Mouse (Mus musculus) cerebellum, adult 9-10 months (tissue): Measurements from ENCODE around the gene Unc45b.
"Not testable (repeated sequence)": the region's sequence is repeated elsewhere in the genome, so short reads cannot be mapped to it uniquely, and the experiment has no call there.

Source experiments
- DNase-seq: peaks from one replicate; pipeline ENCODE4 v3.0.0; 2022

Gene Unc45b

DNA sequence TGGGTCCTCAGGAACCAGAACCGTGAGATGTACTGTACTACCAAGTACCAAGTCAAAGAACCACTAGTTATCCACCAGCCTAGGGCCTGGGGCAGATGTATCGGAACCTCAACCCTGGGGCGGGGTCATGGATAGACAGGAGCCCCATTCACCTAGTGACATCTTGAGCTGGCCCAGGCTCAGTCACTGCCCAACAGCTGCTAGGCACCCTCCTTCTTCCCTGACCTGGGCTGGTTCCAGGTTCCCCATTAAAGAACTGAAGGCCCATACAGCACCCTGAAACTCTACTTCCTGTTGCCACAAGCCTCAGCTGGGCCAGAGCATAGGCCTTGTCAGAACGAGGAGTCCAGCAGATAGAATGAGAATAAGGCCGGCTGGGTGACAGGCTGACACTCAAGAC lies 10.6 kb upstream of the Unc45b start:
- no peak for DNase-seq

DNA sequence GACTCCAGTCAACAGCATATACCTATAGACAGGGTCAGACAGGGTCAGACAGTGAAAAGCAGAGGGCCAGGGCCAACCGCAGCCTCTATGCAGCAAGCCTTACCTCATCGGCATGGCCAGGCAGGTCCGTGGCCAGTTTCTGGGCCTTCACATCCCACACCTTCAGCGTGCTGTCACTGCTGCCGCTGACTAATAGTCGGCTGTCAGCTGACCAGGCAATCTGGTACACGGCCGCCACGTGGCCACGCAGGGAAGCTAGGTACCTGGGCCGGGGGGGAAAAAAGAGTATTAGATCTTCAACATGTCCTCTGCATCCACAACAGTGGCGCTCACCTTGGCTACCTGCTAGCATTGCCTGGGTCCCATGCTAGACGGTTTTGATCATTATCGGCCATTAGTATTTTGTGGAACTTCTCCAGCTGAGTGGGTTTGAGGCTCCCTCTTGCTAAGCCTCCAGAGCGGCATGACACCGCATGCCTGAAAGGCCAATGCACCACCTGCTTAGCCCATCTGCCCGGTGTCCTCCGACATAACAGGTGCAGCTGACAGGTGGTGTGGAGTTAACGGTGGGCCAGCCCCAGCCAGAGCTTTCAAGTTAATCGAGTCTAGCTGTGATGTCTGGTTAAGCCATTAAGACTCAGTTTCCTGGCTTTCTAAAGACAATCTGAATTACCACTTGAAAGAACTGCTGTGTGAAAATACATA lies 8.6 kb upstream of the Unc45b start:
- peak; percentile 74 for DNase-seq

DNA sequence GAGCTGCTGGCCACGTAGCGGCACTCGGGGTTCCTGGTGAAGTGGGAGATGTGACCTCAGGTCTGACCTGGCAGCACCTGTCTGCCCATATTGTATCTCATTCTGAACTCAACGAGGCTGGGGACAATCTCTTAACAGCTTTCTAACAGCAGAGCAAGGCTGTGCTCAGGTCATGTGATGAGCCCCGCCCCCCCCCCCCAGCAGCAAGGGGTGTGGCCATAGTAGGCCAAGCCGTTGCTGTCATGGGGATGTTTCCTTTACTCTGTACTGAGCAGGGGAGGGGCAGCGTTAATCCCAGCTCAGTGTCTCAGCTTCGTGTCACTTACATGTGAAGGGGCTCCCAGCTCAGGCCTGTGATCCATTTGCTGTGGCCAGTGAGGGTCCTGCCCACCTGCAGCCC lies 5.4 kb upstream of the Unc45b start:
- DNase-seq: no peak

DNA sequence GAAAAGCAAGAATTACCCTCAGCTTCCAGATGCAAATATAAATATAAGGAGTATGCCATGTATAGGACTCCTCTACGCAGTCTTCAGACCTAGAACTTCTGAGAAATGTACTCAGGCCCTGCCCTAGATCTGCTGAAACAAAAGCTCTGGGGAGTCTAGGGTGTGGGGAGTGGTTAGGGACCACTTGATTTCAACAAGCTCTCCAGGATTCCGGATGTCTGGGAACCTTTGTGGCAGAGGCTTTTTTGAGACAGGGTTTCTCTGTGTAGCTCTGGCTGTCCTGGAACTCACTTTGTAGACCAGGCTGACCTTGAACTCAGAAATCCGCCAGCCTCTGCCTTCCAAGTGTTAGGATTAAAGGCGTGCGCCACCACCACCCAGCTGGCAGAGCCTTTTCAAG lies 4.5 kb upstream of the Unc45b start:
- no peak for DNase-seq

DNA sequence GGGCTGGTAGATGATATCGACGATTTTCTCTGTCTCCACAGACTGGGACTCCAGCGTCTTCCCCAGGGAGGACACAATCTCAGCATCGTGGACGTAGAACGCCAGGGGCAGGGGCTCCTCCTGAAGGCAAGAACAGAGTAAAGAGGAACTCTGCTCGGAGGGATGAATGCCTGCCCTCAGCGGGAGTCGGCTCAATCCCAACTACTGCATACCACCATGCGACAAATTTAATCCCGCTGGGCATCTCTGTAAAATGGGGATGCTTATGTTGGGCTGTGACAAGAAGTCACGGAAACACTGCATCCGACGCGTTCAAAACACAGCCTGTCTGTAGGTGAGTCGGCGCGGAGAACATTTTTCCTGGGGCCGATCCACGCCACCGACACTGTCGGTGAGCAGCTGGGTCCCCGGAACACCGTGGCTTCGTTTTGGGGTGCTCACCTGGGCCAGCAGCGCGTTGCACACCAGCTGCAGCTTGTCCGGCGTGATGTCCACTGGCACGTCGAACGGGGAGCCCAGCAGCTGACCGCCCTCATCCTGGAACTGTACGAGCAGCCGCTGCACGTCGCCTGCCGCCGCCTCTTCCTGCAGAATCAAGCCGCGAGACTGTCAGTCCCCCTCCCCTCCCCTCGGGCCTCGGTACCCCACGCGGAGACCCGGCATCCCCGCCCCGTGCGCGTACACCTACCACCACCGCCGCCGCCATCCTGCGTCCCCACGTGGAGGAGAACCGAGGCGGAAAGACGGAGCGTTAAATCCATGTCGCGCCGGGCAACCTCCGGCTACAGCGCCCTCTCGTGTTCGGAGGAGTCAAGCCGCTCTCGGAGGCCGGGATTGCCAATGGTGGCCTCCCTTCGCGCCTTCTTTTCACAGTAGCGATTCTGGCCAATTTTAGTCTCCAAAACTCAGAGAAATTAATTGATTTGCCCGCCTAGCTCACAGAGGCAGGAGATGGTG lies 2.4 kb upstream of the Unc45b start, which contains the start of gene Nle1:
Gene Nle1 (minus strand): TSS at position 761 of the 957 bp plus-strand sequence.
- peak; percentile 91 for DNase-seq

DNA sequence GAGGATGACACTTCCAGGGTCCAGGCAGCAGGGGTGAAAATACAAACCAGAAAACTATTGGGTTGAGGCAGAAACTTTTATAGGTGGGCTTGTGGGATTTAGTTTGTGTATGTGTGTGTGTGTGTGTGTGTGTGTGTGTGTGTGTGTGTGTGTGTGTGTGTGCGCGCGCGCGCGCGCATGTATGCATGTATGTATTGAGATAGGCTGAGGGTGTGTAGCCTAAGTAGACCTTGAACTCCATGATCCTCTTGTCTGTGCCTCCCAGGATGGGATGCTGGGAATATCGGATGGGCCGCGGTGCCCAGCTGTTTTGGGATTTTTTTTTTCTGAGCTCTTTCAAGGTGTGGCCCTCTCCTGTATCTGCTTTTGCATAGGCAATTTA lies 1.8 kb upstream of the Unc45b start:
- DNase-seq: no peak

DNA sequence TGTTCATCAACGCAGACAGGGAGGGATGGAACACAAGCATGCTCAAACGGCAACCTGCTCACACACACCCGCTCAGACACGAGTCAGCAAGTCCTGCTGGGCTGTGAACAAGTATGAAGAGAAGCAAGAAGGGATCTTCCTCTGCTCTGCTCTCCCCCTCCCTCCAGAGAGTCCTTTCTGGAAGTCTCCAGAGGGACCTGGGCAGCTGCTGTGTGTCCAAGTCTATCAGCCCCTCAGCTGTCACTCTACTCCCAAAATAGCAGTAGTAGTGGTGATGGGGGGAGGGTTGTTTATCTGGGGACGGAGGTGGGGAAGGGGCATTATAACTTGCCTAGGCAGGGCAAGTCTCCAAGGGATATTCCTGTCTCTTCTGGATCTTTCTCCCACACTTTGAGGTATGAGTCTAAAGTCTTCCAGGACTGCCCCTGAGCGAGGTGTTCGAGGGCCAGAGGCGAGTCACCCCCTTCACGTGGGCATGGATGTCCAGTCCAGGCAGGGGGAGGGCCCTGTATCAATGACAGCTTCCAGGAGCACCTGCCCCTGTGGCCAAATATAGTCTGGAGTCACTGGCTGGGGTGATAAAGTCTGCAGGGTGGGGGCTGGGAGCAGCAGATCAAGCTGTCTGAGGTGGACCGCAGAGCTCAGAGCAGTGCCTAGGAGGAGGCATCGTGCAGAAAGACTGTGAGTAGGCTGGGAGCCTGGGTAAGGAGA lies 484 bp downstream of the Unc45b start:
- no peak for DNase-seq

DNA sequence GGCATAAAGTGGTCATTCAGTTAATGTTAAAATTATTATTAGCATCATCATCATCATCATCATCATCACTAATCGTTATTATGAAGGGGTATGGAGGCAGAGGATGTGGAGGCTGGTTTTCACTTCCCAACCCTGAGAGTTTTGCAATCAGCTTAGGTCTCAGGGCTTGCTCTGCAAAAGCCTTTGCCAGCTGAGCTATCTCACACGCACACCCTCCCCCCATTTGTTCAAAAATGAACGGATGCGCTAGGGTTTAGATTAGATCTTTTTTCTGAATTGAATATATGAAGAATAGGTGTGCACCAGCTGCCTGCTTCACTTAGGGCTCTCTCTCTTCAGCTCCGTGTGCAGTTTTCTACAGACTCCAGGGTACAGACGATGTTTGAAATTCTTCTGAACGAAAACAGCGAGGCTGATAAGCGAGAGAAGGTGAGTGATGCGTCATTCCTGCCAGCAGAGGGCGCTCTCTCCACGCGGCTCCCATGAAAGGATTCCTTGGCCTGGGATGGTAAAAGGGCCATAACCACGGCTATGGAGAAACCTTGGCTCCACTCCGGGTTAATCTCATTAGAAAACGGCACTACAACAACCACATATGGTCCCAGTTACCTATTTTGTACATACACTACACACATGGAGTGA lies 4.5 kb downstream of the Unc45b start:
- peak; percentile 70 for DNase-seq

DNA sequence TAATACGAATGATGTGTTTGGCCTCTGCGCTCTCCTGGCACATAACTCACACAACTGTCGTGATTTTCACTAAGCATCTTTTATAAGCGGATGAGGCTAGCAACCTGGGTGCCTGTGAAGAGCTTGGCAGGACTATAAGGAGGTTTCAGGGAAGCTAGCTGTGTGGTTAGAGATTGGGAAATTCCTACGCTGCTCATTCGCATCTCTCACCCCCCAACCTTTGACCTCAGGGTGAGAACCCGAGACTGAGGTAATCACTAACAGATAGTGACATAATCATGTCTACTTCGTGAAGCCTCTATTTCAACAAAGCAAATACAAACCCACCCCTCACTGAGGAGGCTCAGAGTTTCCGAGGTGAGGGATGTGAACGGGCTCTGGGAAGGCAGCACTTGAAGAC lies 10.4 kb downstream of the Unc45b start:
- no peak for DNase-seq

DNA sequence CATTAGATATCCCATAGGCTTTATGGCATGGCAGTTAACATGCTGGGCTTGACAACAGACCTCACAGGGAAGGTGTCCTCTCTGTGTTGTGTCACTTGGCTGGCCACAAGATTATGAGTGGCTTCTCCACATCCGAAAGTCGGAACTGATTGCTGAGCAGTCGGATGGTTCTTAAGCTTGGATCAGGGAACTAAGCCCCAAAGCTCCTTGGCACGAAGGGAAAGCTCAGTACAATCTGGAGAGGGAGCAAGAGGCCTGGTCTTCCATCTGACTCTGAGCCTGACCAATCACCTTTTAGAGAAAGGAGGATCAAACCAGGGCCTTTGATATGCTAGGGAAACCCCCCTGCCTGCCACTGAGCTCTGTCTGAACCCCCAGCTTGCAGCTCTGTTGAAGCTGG lies 11.3 kb downstream of the Unc45b start:
- no peak for DNase-seq

DNA sequence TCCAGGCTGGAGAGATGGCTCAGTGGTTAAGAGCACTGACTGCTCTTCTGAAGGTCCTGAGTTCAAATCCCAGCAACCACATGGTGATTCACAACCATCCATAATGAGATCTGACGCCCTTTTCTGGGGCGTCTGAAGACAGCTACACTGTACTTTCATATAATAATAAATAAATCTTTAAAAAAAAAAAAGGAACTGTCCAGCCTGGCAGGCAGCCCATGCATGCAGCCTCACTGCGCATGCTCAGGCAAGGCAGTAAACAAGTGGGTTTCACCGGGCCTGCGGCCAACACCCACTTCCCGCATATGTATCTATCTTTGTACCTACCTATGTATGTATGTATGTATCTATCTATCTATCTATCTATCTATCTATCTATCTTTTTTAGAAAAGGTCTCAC lies 13.6 kb downstream of the Unc45b start:
- DNase-seq: not testable (repeated sequence)

DNA sequence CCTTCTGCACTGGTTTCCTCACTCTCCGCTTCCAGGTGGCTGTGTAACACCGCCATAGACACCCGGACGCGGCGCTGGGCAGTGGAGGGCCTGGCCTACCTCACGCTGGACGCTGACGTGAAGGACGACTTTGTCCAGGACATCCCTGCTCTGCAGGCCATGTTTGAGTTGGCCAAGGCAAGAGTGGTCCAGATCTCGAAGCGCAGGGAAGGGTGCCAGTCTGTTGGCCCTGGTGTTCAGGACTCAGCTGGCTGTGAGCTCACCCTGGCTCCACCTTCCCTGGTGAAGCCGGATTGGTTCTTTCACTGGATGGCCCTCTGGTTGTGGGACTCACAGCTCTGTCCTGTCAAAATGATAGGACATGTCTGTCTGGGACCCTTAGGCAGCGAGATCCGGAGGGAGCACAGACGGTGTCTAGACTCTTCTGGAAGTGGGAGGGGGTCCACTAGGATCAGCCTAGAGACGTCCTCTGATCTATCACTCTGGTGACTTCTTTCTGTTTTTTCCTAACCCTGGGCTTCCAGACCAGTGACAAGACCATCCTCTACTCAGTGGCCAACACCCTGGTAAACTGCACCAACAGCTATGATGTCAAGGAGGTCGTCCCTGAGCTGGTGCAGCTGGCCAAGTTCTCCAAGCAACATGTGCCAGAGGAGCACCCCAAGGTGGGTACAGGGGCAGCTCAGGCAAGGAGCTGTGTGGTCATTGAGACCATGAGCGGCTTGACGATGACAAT lies 18.7 kb downstream of the Unc45b start:
- no peak for DNase-seq

DNA sequence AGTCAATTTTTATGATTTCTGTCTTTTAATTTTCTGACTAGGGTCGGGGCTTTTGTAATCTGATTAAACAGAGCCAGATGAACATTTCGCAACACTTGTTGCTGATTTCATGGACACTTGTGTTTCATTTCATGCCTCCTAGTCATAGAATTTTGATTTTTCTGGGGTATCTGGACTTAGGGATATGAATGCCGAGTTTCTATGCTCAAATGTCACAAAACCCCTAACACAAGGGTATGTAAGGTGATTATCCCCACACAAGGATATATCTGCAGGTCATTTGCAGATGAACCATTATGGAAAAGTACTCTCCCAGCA lies 19.2 kb downstream of the Unc45b start:
- DNase-seq: no peak

DNA sequence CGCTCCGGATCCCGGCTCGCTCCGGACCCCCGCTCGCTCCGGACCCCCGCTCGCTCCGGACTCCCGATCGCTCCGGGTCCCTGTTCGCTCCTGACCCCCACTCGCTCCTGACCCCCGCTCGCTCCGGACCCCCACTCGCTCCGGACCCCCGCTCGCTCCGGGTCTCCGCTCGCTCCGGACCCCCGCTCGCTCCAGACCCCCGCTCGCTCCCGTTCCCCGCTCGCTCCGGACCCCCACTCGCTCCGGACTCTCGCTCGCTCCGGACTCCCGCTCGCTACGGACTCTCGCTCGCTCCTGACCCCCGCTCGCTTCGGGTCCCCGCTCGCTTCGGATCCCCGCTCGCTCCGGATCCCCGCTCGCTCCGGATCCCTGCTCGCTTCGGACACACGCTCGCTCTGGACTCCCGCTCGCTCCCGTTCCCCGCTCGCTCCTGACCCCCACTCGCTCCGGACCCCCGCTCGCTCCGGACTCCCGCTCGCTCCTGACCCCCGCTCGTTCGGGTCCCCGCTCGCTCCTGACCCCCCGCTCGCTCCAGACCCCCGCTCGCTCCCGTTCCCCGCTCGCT lies 20.1 kb downstream of the Unc45b start:
- not testable (repeated sequence) for DNase-seq

DNA sequence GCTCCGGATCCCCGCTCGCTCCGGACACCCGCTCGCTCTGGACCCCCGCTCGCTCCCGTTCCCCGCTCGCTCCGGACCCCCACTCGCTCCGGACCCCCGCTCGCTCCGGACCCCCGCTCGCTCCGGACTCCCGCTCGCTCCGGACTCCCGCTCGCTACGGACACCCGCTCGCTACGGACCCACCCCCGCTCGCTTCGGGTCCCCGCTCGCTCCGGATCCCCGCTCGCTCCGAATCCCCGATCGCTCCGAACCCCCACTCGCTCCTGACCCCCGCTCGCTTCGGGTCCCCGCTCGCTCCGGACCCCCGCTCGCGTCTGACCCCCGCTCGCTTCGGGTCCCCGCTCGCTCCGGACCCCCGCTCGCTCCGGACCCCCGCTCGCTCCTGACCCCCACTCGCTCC lies 20.8 kb downstream of the Unc45b start:
- not testable (repeated sequence) for DNase-seq

DNA sequence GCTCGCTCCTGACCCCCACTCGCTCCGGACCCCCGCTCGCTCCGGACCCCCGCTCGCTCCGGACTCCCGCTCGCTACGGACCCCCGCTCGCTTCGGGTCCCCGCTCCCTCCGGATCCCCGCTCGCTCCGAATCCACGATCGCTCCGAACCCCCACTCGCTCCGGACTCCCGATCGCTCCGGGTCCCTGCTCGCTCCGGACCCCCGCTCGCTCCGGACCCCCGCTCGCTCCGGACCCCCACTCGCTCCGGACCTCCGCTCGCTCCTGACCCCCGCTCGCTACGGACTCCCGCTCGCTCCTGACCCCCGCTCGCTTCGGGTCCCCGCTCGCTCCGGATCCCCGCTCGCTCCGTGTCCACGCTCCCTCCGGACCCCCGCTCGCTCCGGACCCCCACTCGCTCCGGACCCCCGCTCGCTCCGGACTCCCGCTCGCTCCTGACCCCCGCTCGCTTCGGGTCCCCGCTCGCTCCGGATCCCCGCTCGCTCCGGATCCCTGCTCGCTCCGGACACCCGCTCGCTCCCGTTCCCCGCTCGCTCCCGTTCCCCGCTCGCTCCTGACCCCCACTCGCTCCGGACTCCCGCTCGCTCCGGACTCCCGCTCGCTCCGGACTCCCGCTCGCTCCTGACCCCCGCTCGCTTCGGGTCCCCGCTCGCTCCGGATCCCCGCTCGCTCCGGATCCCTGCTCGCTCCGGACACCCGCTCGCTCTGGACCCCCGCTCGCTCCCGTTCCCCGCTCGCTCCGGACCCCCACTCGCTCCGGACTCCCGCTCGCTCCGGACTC lies 21.5 kb downstream of the Unc45b start:
- DNase-seq: not testable (repeated sequence)

DNA sequence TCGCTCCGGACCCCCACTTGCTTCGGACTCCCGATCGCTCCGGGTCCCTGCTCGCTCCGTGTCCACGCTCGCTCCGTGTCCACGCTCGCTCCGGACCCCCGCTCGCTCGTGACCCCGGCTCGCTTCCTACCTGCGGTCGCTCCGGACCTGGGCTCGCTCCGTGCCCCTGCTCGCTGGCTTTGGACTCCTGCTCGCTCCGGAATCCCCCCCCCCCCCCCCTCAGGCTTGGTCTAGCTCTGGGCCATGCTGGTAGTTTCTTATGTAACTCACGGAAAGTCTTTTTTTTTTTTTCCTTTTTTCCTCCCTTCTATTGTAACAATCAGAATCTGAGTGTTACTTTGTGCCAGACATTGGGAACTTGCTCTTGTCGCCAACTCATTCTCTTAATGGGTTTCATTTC lies 22.8 kb downstream of the Unc45b start:
- DNase-seq: no peak

DNA sequence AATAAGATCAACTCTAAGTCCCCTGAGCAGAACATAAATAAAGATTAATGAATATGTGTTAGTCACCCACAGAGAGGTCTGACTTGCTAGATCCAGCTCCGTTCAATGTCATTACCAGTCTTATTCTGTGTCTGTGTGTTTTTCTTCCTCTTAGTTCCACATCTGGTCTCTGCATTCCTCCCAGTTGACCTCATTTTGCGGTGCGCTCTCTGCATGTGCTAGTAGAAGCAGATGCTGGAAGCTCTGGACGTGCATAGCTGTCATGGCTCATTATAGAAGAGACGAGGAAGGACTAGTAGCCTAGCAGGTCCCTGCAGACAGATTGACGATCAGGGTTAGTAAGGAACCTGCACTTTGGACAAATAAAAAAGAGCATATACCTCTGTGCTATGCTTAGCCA lies 33.0 kb downstream of the Unc45b start:
- DNase-seq: no peak

DNA sequence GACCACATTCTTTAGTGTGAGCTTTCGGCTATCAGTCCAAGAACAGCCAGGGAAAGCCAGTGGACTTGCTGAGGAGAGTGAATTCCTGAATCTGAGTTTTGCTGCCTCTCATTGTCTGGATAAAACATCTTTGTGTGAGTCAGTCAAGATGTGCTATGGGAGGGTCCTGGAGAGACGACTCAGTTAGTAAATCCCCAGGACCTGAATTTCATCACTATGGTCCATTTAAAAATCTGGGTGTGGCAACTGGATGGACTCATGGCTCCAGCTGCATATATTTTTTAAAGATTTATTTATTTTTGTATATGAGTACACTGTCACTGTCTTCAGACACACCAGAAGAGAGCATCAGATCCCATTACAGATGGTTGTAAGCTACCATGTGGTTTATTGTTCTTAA lies 35.3 kb downstream of the Unc45b start:
- DNase-seq: no peak

DNA sequence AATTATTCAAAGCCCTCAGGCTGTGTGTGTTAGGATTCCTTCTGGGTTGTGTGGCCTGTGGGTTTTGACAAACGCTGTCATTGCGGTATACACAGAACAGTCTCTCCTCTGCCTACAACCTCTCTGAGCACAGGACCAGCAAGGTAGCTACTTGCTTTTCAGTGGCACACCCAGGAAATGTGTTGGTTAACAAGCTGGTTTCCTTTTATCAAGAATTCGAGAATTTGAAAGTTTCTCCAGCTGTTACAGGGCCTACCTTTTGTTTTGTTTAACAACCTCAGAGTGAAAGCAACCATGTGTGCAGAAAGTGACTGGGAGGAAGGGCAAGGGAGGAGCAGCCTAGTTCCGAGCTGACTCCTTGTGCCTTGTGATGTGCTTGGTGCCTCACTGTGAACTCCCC lies 37.1 kb downstream of the Unc45b start:
- DNase-seq: no peak

DNA sequence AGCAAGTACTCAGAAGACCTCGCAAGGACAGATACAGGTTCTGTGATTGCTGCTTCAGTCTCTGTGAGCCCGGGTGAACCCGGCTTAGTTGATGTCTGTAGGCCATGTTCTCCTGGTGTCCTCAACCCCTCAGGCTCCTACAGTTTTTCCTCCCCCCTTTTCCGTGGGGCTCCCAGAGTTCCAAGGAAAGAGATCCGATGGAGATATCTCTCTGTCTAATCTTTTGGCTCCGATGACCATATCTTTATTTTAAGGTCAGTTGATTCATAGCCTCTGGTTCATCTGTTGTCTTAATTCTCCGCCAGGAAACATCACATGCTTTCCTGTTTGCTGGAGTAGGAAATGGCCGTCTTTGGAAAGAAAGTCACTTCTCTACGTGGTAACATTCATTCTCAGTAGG lies 38.7 kb downstream of the Unc45b start:
- DNase-seq: no peak
